Mouse (Mus musculus) MN1 (cell line): ENCODE data around the gene Tmod2.

Source experiments
- DNase-seq: peaks from one replicate; pipeline ENCODE4 v3.0.0-alpha.2; 2016; ENCODE audit warnings: low spot score

Gene Tmod2

DNA sequence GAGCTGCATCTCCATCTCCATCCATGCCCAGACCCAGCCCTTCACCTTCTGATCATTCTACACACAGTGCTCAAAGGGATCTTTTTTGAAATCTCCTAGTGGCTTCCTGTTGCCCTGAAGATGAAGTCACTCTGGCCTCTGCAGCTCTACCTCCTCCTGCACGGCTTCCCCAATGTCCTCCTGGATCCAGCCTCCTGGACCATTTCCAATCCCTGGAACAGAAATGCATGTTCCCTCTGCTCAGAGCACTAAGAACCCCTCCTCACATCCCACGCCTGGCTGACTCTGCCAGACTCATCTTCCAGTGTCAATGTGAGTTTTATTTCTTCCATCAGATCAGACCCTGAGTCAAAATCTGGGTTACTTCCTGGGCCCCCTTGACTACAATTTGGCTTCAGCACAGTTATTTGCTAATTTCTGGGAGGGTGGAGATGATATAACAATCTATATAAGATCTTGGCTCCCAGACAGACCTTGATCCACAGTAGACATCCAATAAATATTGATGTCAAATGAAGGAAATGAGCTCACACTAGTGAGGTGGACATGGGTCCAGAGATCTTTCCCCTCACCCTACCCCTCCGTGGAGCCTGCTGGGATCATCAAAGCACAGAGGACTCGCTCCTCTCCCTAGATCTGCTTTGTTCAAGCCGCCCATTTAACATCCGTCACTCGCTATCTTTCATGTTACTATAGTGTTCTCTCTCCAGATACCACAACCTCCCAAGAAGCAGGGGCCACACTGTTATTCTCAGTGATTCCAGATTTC, 10.8 kb downstream of the Tmod2 start:
- peak; percentile 77 for DNase-seq

DNA sequence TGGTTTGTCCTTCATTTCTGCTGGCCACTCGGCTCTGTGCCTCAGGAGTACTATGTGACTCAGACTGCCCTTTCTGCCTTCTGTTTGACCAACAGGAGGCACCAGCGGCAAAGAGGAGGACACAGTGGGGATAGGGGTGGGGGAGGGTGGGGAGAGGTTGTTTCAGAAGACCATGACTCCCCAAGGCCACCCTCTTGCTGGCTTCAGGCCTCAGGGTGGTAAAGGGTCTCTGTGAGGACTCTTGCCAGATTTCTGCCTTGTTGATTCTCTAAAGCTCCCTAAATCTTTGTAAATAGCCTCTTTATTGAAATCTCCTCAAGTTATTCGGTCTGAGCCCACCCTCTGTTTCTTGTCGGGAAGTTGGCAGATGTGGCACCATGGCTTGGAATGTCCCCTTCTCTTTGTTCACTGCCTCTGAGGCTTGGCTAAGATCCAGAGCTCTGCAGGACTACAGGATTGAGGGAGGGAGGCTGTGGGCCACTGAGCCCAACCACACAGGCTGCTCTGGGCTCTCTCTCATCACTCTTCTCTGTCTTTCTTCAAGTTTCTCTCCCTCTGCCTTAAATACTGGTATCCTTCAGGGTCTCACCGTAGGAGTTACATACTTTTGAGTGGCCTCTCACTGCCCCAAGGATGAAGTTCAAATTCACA, 11.8 kb downstream of the Tmod2 start:
- DNase-seq = peak; percentile 25

DNA sequence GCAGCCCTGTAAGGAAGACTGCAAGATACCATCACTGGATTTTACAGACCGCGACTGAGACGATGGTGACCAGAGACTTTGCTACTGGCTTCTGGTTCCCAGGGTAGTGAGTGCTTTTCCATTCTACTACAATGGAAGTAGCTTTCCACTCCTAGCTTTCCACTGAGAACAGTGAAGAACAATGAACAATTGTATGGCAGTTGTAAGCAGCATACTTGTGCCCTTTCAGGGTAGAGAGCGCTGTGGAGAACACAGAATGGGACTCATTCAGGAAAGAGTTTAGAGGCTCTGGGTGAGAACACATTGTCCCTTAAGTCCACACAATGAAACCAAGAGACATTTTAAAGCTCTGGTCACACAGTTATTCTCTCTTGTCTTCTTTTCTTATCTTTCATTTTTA, 13.5 kb downstream of the Tmod2 start:
- DNase-seq = no peak

DNA sequence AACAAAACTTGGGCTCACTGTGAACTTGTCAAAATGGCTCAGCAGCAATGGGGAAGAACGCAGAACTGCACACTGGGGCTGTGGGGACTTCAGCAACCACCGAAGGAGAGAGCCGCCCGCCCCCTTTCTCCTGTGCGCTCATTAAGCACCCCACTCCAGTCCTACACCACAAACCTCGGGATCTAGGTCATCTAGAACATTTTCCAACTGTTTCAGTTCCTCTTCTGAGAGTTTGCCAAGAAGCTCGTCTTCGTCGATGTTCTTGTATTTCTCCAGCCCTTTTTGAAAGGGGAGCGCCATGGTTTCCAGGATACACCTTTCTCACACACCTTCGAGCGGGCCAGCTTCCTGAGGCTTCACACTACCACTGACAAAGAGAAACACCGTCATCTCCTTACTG, 14.1 kb downstream of the Tmod2 start:
- no peak for DNase-seq

DNA sequence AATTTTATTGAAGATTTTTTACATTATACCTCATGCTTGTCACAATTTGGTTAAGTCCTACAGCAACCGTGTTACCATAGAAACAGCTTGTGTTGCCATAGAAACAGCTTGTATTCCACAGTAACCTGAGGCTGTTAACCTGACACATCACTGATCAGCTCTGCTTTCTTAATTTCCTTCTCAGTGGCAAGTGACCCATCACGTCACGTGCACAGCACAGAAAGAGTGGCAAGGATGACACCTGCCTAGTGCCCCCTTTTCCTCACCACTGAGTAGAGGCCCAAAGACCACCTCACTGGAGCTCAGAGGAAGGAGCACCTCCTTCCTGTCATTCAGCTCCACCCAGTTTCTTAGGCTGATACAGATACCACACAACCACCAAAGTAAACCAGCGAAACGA, 17.6 kb downstream of the Tmod2 start:
- peak; percentile 44 for DNase-seq

DNA sequence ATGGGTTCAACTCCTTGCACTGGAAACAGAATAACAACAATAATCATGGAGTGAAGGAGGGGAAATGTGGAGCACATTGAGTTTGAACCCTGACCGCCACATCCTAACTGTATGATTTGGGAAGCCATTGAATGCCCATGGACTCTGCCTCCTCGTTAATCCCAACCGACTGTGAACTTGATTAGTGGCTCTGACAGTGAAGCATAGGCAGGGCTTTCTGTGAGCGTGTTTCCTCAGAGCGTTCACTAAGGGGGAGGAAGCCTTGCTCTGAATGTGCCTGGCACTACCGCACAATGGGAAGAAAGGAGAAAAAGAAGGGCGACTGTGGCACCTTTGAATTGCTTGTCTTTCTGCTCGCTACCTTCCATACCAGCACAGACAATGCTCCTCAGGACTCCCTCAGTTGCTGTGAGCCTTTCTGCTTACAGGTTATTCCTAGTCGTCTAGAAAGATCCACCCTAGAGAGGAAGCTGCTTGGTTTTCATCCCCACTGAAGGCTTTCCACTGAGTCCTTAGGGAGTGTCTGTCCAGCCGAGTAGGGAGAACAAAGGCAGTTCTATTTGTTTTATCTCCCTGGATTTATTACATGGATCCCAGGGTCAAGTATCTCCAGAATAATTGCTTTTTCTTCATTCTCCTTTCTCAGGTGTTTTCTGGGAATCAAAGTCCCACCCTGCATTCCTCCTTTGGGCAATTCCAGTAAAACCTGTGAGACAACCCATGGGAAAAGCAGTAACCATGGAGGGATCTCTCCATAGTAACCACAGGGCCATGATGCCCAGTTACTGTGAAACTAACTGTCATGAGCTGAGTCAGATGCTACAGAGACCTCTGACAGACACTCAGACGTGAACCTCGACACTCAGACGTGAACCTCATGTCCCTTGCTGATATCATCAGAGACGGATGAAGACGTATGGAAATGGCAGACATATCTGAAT, 21.0 kb downstream of the Tmod2 start:
- no peak for DNase-seq

DNA sequence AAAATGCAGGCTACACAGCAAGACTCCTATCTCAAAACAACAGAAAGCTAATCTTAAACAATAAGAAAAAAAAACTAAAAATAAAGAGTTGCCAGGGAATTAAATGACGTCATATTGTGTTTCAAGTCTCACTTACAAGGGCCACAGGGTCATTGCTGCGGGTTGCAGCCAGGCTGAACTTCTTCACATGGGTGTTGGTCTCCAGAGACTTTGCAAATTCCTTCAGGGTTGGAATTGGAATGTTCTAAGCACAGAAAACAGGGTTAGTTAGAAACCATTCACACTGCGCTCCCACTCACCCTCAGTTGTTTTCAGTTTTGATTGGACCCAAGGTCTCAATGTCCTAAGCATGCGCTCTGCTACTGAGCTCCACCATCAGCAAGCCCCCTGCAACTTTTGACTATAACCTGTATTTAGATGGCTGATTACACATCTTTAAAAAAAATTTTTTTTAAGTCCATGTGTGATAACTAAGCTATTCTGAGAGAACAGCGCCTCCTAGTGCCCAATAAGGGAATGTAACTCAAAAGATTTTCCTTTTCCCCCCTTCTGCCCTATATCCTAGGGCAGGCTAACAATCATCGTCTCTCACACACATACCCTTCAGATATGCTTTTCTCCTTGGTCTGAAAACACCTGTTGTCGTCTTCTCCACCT, 29.3 kb downstream of the Tmod2 start:
- peak; percentile 55 for DNase-seq

DNA sequence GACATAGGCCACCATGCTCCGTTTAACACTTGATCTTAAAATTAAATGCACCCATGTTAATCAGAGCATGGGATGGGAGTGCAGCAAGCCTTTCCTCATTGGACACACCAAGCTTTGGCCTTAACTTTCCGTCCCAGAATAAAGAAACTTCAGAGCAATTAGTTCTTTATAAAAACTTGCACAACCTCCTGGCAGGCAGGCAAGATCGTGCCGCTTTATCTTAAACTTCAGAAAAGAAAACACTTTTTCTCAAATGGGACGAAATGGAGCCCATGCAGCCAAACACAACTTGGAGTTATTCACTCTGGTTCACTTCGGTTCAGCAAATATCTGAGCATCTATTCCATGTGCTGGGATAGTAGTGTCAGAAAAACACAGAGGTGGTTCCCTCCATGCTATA, 31.8 kb downstream of the Tmod2 start:
- DNase-seq = no peak

DNA sequence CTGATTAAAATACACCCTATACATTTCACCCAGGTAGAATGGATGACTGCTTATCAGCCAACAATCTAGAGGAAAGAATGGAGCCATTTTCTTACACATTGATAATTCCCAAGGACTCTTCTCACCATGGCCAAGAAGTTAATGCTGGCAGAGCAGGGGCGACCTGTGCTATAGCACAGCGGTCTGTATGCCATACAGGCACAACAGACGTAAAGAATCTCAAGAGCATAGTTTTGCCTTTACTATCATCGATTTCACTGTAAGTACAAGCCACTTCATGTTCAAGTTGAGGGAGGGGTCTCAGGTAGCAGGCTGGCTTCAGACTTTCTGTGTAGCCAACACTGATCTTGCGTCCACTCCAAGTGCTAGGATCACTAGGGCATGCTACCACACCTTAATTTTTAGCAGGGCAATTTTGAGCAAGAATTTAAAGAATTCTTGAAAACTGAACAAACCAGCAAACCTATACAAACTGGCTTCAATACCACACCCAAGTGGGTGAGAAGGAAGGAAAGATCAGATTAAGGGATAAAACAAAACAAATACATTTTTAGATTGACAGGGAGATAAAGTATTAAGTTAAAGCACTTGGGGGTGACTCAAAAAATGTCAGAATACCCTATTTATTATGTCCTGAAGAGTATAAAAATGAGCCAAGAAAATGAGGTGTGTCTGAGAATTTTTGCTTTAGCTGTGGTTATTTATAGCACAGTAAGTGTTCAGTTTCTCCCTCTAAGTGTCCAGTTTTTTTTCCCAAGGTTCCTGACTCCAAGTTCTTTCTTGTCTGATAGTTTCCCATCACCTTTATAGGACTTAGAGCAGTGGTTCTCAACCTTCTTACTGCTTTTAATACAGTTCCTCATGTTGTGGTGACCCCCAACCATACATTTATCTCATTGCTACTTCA, 39.8 kb downstream of the Tmod2 start:
- no peak for DNase-seq

DNA sequence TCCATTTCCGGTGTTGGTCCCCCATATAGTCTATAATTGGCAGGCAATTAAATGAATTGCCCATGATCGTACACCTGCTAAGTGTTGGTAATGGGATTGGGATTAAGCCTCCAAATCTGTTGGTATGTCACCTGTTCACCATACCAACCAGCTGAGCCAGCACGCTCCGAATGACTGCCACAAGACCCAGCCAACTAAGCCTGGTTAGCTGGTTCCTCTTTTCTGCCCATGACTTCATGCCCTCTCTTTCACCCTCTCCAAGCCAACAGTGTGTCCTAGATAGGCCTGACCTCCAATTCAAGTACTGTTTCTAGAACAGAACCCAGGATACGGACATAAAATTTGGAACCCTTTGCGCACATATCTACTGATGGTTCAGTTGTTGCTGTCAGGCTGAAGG, 42.7 kb downstream of the Tmod2 start:
- DNase-seq = no peak

DNA sequence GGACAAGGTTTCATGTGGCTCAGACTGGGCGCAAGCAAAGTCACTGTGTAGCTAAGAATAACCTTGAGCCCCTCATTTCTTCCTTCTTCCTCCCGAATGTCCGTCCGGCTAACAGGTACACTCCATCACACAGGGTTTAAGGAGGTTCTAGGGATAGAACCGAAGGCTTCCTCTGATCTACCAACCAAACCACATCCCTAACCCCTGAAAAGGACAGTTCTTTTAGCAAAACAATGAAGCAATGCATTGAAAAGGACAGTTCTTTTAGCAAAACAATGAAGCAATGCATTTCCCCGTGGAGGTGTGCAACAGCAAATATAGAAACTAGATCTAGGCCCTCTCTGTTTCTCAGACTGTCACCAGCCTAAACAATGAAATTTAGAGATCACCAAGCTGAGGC, 46.2 kb downstream of the Tmod2 start:
- DNase-seq = no peak

DNA sequence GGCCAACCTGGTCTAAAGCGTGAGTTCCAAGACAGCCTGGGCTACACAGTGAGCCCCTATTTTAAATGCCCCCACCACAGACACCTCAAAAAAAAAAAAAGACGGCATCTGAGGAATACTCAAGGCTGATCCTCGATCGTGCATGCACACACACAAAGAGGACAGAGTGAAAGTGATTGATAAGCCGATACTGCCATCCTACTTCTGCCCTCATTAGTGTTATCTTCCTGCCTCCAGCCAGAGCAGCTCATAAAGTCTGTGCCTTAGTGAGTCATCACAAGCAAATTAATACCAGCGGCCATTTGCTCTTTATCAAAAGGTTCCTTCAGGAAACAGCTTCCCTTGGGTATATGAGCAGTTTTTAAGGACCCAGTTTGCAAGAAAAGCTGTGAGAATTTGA, 47.5 kb downstream of the Tmod2 start:
- peak; percentile 68 for DNase-seq

DNA sequence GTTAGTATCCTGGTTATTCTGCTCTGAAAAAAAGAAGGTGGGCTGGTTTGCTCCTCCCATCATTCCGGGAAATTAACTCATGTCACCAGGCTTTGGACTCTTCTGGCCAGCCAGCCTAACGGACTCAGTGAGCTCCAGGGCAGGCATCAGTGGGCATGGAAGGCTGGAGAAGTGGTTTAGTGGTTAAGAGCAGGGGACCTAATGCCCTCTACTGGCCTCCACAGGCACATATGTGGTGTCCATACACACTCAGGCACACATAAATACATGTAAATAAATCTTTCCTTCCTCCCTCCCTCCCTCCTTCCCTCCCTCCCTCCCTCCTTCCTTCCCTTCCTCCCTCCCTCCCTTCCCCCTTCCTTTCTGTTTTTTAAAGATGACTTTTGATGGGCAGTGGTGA, 47.9 kb downstream of the Tmod2 start:
- DNase-seq = no peak

DNA sequence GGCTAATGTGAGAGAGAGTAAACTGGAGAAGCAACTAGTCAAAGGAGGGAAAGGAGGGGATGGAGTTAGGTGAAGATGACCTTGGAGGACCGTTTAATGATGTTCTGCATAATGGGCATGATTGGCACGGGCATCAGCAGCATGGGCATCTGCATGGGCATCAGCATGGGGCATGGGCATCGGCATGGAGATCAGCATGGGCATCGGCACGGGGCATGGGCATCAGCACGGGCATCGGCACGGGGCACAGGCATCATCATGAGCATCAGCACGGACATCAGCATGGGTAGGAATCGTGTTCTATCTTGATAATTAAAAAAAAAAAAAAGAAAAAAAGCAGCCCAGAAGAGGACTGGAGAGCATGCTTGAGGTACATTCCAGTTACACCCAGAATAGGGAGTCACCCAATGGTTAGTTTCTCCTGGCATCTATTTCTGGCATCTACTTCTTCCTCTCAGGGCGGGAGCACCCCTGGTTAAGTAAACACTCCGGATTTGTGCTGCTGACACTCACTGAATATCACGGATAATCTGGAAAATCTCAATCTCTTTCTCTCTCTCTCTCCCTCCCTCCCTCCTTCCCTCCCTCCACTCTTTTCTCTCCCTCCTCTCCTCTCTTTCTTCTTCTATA, 50.0 kb downstream of the Tmod2 start:
- no peak for DNase-seq

DNA sequence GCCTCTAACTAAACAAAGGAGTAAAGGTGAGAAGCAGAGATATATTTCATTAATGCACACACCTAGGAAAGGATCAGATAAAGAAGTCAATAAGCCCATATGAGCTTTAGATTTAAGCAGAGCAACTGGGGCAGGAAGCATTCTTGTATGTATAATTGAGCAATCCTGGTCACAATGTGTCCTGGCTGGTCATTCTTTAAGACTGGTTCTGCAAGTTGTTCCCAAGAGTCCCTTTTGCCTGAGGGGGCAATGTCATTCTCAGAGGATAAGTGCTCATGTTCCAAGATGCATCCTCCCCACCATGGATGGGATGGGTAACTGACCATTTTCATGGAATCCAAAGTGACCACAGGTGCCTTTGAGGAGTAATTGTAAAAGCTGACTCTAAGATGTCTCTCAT, 50.8 kb downstream of the Tmod2 start:
- DNase-seq = no peak

DNA sequence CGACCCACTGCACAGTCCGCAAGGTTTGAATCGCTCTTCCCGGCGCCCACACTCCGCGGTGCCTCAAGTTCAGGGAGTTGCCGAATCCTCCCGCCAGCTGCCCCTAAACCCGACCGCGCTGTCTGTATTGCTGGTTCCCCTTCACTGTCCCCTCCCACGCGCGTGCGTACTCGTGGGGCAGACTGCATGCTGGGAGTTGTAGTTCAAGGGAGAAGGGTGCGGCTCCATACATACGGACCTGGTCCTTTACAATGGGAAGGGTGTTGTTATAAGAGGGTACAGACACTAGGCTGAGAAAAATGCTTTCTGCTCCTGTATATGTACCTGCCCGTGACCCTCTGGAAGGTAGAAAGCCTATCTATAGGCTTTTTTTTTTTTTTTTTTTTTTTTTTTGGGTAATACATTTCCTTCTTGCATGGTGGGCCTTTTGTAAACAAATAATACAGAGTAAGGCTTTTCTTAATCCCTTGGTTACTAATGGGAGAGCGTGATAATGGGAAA, 51.6 kb downstream of the Tmod2 start, which contains the start of gene Tmod3:
TSS of gene Tmod3 (minus strand) at position 146 of the 501 bp plus-strand sequence.
- peak; percentile 95 for DNase-seq

DNA sequence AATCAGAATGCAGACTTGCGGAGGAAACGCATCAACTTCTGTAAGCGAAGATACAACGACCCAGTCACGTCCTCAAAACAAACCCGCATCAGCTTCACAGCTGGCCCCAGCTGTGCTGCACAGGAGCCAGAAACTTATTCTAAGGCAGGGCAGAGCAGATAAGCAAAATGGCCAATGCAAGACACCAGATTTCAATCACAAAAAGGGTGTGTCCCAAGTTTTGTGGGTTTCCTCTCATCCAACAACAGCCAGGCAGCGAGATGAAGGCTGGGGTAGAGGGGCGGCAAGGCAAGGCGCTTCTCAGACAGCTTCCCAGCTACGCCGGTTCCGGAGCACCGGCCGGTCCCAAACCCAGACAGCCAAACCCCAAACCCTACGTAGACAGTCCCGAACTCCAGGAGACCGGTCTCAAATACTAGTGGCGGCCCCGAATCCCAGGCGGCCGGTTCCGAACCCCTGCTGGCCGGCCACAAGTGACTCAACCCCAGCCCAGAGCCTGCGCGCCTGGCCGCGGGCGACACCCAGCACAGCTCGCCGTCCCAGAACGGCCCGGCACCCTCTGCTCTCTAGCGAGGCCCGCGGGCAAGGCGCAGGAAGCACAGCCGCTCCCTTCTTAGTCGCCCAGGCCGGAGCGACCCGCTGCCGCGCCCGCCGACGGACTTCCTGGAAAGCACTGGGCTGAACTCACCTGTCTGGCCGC, 52.2 kb downstream of the Tmod2 start:
- peak; percentile 33 for DNase-seq

DNA sequence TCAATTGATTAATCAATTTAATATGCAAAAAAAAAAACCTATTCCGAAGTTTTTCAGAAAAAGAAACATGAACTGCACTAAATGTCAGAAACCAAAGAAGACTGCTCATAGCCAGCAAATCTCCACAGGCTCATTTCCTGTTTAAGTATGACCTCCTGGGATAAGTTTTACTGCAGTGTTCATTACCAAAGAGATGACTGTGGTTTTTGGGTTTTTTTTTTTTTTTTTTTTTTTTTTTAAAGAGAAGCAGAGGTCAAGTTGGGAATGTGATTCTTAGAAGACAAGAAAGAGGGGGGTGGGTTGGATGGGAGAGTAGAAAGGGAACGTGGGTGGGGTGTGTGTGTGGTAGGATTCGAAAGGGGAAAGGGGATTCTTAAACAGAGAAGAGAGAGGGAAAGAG, 52.8 kb downstream of the Tmod2 start:
- no peak for DNase-seq

DNA sequence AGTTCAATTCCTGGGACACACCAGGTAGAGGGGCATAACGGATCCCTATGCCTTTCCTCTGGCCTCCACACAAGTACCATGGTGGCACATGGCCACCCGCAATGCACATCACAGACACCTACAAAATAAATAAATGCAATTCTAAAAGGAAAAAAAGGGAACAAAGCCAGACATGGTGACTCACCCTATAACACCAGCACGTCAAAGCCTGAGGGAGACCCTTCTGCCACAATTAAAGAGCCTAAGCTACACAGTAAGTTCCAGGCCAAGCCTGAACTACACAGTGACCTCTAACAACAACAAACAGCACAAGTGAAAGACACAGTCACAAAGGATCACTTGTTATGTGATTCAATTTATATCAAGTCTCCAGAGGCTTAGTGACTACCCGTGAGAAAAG, 57.4 kb downstream of the Tmod2 start:
- peak; percentile 25 for DNase-seq

DNA sequence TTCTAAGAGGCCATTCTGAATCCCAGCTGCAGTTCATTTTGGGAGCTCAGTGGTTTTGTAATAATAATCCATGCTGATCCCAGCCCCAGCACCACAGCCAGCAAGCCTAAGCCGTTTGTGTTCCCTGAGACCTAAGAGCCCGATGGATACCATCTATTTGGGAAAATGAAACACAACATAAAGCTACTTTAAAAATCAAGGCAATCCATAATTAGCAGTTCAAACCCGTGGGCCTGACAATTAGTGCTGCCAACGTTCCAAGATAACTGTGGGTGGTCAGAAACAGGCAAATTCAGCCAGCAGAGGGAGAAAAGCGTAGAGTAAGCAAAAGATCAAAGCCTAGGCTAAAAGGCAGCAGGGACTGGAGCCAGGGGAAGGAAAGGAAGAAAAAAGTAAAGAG, 59.8 kb downstream of the Tmod2 start:
- no peak for DNase-seq
